Comparison of ENCODE assay signal across 23 mouse cellular contexts in genomic region chr13:19014825-19015375, GRCm38 (mm10).
DNase-seq lines count a peak whose midpoint lies in the region; ATAC-seq and TF ChIP-seq lines count a peak whose summit lies in the region.
"Had no signal": no experiment of that assay in that cellular context is flagged by ENCODE, and none has a peak within 500 bp of the region (broad histone marks: within the 10 kb centered on the region; RNA-seq: fewer than 3 reads in every experiment).

No protein-coding gene starts in this region.

- TF ChIP-seq POLR2A in lung, adult 2 months (IDR thresholded peaks at IDR 0.05; ENCODE audit: borderline replicate concordance, extremely low read depth, low read depth, low read length) = no peak

- H3K4me2 ChIP-seq in hindbrain, embryonic 16.5 days (ENCODE audit: low read length) = no peak overlapping the region
- H3K4me2 ChIP-seq in hindbrain, postnatal 0 days (ENCODE audit: low read depth, low read length) = no peak overlapping the region
- H3K4me2 ChIP-seq in lung, embryonic 15.5 days = no peak overlapping the region
- no peak overlapping the region for H3K4me2 ChIP-seq in midbrain, postnatal 0 days (ENCODE audit: low read depth, low read length, poor library complexity, severe bottlenecking)
- H3K4me2 ChIP-seq in midbrain, embryonic 15.5 days = no peak overlapping the region
- H3K4me2 ChIP-seq: forebrain, embryonic 13.5 days; heart, embryonic 13.5 days; hindbrain, embryonic 14.5 days had no signal

- no peak for DNase-seq in hindbrain, postnatal 0 days (ENCODE audit: low spot score)
- no peak for DNase-seq in lung, adult 2 months
- no peak for DNase-seq in midbrain, postnatal 0 days (ENCODE audit: low spot score)
- DNase-seq: adrenal gland, postnatal 10 days; adrenal gland, postnatal 36 days; cerebellum, adult 18-20 months; cerebellum, adult 9-10 months; cerebellum, postnatal 14 days; gastrocnemius, postnatal 10 days; gastrocnemius, postnatal 36 days; heart, adult 2 months; heart, postnatal 14 days; heart, postnatal 4 days had no signal

- TF ChIP-seq CTCF in hindbrain, postnatal 0 days (IDR thresholded peaks at IDR 0.05; ENCODE audit: low read depth) = no peak
- no peak for TF ChIP-seq CTCF in lung, adult 2 months (IDR thresholded peaks at IDR 0.05; ENCODE audit: insufficient read depth, low read length)
- TF ChIP-seq CTCF in midbrain, postnatal 0 days (IDR thresholded peaks at IDR 0.05) = no peak

- H3K9me3 ChIP-seq in hindbrain, embryonic 16.5 days (ENCODE audit: control insufficient read depth, low read length) = no peaks in the 10 kb centered on the region
- H3K9me3 ChIP-seq in hindbrain, postnatal 0 days (ENCODE audit: low read length) = no peaks in the 10 kb centered on the region
- H3K9me3 ChIP-seq in lung, embryonic 15.5 days = no peaks in the 10 kb centered on the region
- no peaks in the 10 kb centered on the region for H3K9me3 ChIP-seq in midbrain, postnatal 0 days (ENCODE audit: low read length)
- no peaks in the 10 kb centered on the region for H3K9me3 ChIP-seq in midbrain, embryonic 15.5 days
- H3K9me3 ChIP-seq: forebrain, embryonic 10.5 days; forebrain, embryonic 13.5 days; heart, embryonic 10.5 days; heart, embryonic 13.5 days had no signal

- no peak overlapping the region for H3K9ac ChIP-seq in hindbrain, embryonic 16.5 days (ENCODE audit: low read depth, low read length)
- H3K9ac ChIP-seq in hindbrain, postnatal 0 days (replicated peaks; ENCODE audit: low read length) = no peak overlapping the region
- H3K9ac ChIP-seq in lung, embryonic 15.5 days = no peak overlapping the region
- H3K9ac ChIP-seq in midbrain, postnatal 0 days (replicated peaks; ENCODE audit: low read length, poor library complexity, severe bottlenecking) = no peak overlapping the region
- no peak overlapping the region for H3K9ac ChIP-seq in midbrain, embryonic 15.5 days
- H3K9ac ChIP-seq: forebrain, embryonic 13.5 days; heart, embryonic 13.5 days; hindbrain, embryonic 14.5 days had no signal

- H3K4me3 ChIP-seq in hindbrain, embryonic 16.5 days (ENCODE audit: low read length) = no peak overlapping the region
- no peak overlapping the region for H3K4me3 ChIP-seq in hindbrain, postnatal 0 days (ENCODE audit: low read length)
- no peak overlapping the region for H3K4me3 ChIP-seq in lung, embryonic 15.5 days
- H3K4me3 ChIP-seq in lung, adult 2 months (replicated peaks; ENCODE audit: extremely low read depth, low read depth, low read length) = no peak overlapping the region
- H3K4me3 ChIP-seq in midbrain, postnatal 0 days (ENCODE audit: low read depth, low read length) = no peak overlapping the region
- no peak overlapping the region for H3K4me3 ChIP-seq in midbrain, embryonic 15.5 days
- H3K4me3 ChIP-seq: forebrain, embryonic 10.5 days; forebrain, embryonic 13.5 days; heart, adult 2 months; heart, embryonic 10.5 days; heart, embryonic 13.5 days had no signal

- no peak overlapping the region for H3K27ac ChIP-seq in hindbrain, embryonic 16.5 days (ENCODE audit: low read depth, low read length)
- H3K27ac ChIP-seq in hindbrain, postnatal 0 days = no peak overlapping the region
- 0 out of 2 replicates have a peak overlapping the region, but pooled peaks have one; percentile 10 for H3K27ac ChIP-seq in lung, embryonic 15.5 days
- no peak overlapping the region for H3K27ac ChIP-seq in midbrain, postnatal 0 days (ENCODE audit: low read depth, low read length)
- H3K27ac ChIP-seq in midbrain, embryonic 15.5 days = no peak overlapping the region
- H3K27ac ChIP-seq: forebrain, embryonic 10.5 days; forebrain, embryonic 13.5 days; heart, adult 2 months; heart, embryonic 10.5 days; heart, embryonic 13.5 days; hindbrain, embryonic 14.5 days had no signal

- no peaks in the 10 kb centered on the region for H3K36me3 ChIP-seq in hindbrain, embryonic 16.5 days (ENCODE audit: control insufficient read depth, insufficient read depth, low read length)
- no peaks in the 10 kb centered on the region for H3K36me3 ChIP-seq in hindbrain, postnatal 0 days (ENCODE audit: insufficient read depth, low read length)
- H3K36me3 ChIP-seq in lung, embryonic 15.5 days = no peaks in the 10 kb centered on the region
- H3K36me3 ChIP-seq in midbrain, postnatal 0 days (ENCODE audit: insufficient read depth, low read length) = no peaks in the 10 kb centered on the region
- H3K36me3 ChIP-seq in midbrain, embryonic 15.5 days (replicated peaks) = no peaks in the 10 kb centered on the region
- H3K36me3 ChIP-seq: forebrain, embryonic 10.5 days; heart, embryonic 10.5 days; heart, embryonic 13.5 days had no signal

- 0 out of 2 replicates have a peak, but pooled peaks have one; percentile 28 for ATAC-seq in hindbrain, embryonic 16.5 days
- no peak for ATAC-seq in hindbrain, postnatal 0 days
- ATAC-seq in lung, embryonic 15.5 days (ENCODE audit: borderline replicate concordance, extremely low read depth, low FRiP score, low TSS enrichment) = peak; percentile 65
- ATAC-seq in midbrain, postnatal 0 days (ENCODE audit: low FRiP score) = 0 out of 2 replicates have a peak, but pooled peaks have one; percentile 32
- no peak for ATAC-seq in midbrain, embryonic 15.5 days (replicated peaks)
- ATAC-seq: activated CD4-positive, CD25-positive, alpha-beta regulatory T cell, adult 4 months; forebrain, embryonic 13.5 days; forebrain, embryonic 16.5 days had no signal

- H3K4me1 ChIP-seq in hindbrain, embryonic 16.5 days (ENCODE audit: control insufficient read depth, insufficient read depth, low read depth, low read length) = no peaks in the 10 kb centered on the region
- H3K4me1 ChIP-seq in hindbrain, postnatal 0 days (ENCODE audit: insufficient read depth, low read length) = no peaks in the 10 kb centered on the region
- no peaks in the 10 kb centered on the region for H3K4me1 ChIP-seq in lung, embryonic 15.5 days
- no peaks in the 10 kb centered on the region for H3K4me1 ChIP-seq in lung, adult 2 months (ENCODE audit: control insufficient read depth, insufficient read depth, low read length)
- no peaks in the 10 kb centered on the region for H3K4me1 ChIP-seq in midbrain, postnatal 0 days (ENCODE audit: insufficient read depth, low read length)
- H3K4me1 ChIP-seq in midbrain, embryonic 15.5 days = no peaks in the 10 kb centered on the region
- H3K4me1 ChIP-seq: forebrain, embryonic 10.5 days; forebrain, embryonic 13.5 days; heart, embryonic 10.5 days; heart, embryonic 13.5 days had no signal

- 86% methylated on average over 4 of the region's 4 CpGs for WGBS in hindbrain, embryonic 16.5 days
- WGBS in hindbrain, postnatal 0 days = 88% methylated on average over 4 of the region's 4 CpGs
- WGBS in lung, embryonic 15.5 days = 60% methylated on average over 4 of the region's 4 CpGs
- WGBS in lung, adult 2 months = 84% methylated on average over 4 of the region's 4 CpGs
- WGBS in midbrain, postnatal 0 days = 89% methylated on average over 4 of the region's 4 CpGs
- 92% methylated on average over 4 of the region's 4 CpGs for WGBS in midbrain, embryonic 15.5 days

- H3K27me3 ChIP-seq in hindbrain, embryonic 16.5 days (replicated peaks; ENCODE audit: control insufficient read depth, insufficient read depth, low read length) = no peaks in the 10 kb centered on the region
- H3K27me3 ChIP-seq in hindbrain, postnatal 0 days (ENCODE audit: insufficient read depth, low read length) = no peaks in the 10 kb centered on the region
- no peaks in the 10 kb centered on the region for H3K27me3 ChIP-seq in lung, embryonic 15.5 days
- no peaks in the 10 kb centered on the region for H3K27me3 ChIP-seq in midbrain, postnatal 0 days (ENCODE audit: insufficient read depth, low read length)
- H3K27me3 ChIP-seq in midbrain, embryonic 15.5 days (replicated peaks) = no peaks in the 10 kb centered on the region
- H3K27me3 ChIP-seq: forebrain, embryonic 13.5 days; heart, embryonic 13.5 days had no signal

Comparison
In these comparisons a context has a peak if more than half of its experiments do, and no peak if none do; other contexts are left out.
1. ATAC-seq: peak in hindbrain, embryonic 16.5 days (single experiment), lung, embryonic 15.5 days (single experiment) and midbrain, postnatal 0 days (single experiment); none in hindbrain, postnatal 0 days (single experiment) and midbrain, embryonic 15.5 days (single experiment).